In genomic region chr2:124396733-124397132, GRCm38 (mm10) we compare ENCODE assay signal across 26 mouse cellular contexts.
DNase-seq lines count a peak whose midpoint lies in the region; ATAC-seq lines count a peak whose summit lies in the region.
"Had no signal": no experiment of that assay in that cellular context is flagged by ENCODE, and none has a peak within 500 bp of the region (broad histone marks: within the 10 kb centered on the region; RNA-seq: fewer than 3 reads in every experiment).

No protein-coding gene starts in this region.

- no peak overlapping the region for H3K27ac ChIP-seq in intestine, embryonic 16.5 days (ENCODE audit: low read length)
- no peak overlapping the region for H3K27ac ChIP-seq in intestine, embryonic 15.5 days
- H3K27ac ChIP-seq: embryonic facial prominence, embryonic 13.5 days; embryonic facial prominence, embryonic 15.5 days; forebrain, embryonic 10.5 days; forebrain, embryonic 12.5 days had no signal

- no peak overlapping the region for H3K9ac ChIP-seq in intestine, embryonic 16.5 days (ENCODE audit: low read depth, low read length)
- H3K9ac ChIP-seq in intestine, embryonic 15.5 days: no peak overlapping the region
- H3K9ac ChIP-seq: embryonic facial prominence, embryonic 13.5 days; embryonic facial prominence, embryonic 15.5 days; forebrain, embryonic 12.5 days had no signal

- no peak overlapping the region for H3K4me3 ChIP-seq in intestine, embryonic 16.5 days (ENCODE audit: low read length)
- no peak overlapping the region for H3K4me3 ChIP-seq in intestine, embryonic 15.5 days (replicated peaks)
- H3K4me3 ChIP-seq: embryonic facial prominence, embryonic 13.5 days; embryonic facial prominence, embryonic 15.5 days; erythroblast, embryonic 14.5 days; forebrain, embryonic 10.5 days; forebrain, embryonic 12.5 days had no signal

- intact Hi-C loops in left cerebral cortex, postnatal 36 days (cut with DNase I): no loop called here

- peak; percentile 52; the same call in 1 of the 2 replicates for ATAC-seq in intestine, embryonic 16.5 days
- no peak for ATAC-seq in intestine, embryonic 15.5 days
- ATAC-seq in granulocyte monocyte progenitor cell, adult 5-6 weeks (replicated peaks; ENCODE audit: poor library complexity, severe bottlenecking): peak; percentile 96
- ATAC-seq in megakaryocyte, adult 5-6 weeks (ENCODE audit: poor library complexity, severe bottlenecking): peak; percentile 94
- ATAC-seq: activated CD4-positive, CD25-positive, alpha-beta regulatory T cell, adult 4 months; forebrain, embryonic 14.5 days; forebrain, embryonic 16.5 days; Patski had no signal

- H3K4me1 ChIP-seq in intestine, embryonic 16.5 days (ENCODE audit: control insufficient read depth, insufficient read depth, low read length): no peaks in the 10 kb centered on the region
- no peaks in the 10 kb centered on the region for H3K4me1 ChIP-seq in intestine, embryonic 15.5 days (replicated peaks)
- H3K4me1 ChIP-seq: embryonic facial prominence, embryonic 15.5 days; forebrain, embryonic 10.5 days; forebrain, embryonic 12.5 days had no signal

- no peaks in the 10 kb centered on the region for H3K36me3 ChIP-seq in intestine, embryonic 16.5 days (ENCODE audit: control insufficient read depth, insufficient read depth, low read length)
- H3K36me3 ChIP-seq in intestine, embryonic 15.5 days: no peaks in the 10 kb centered on the region
- H3K36me3 ChIP-seq: embryonic facial prominence, embryonic 13.5 days; embryonic facial prominence, embryonic 15.5 days; forebrain, embryonic 10.5 days; forebrain, embryonic 12.5 days had no signal

- no peaks in the 10 kb centered on the region for H3K9me3 ChIP-seq in intestine, embryonic 16.5 days (ENCODE audit: control insufficient read depth, low read length)
- no peaks in the 10 kb centered on the region for H3K9me3 ChIP-seq in intestine, embryonic 15.5 days
- H3K9me3 ChIP-seq: embryonic facial prominence, embryonic 13.5 days; embryonic facial prominence, embryonic 15.5 days; forebrain, embryonic 10.5 days; forebrain, embryonic 12.5 days had no signal

- no peaks in the 10 kb centered on the region for H3K27me3 ChIP-seq in intestine, embryonic 16.5 days (replicated peaks; ENCODE audit: control insufficient read depth, insufficient read depth, low read length)
- H3K27me3 ChIP-seq in intestine, embryonic 15.5 days (replicated peaks): no peaks in the 10 kb centered on the region
- H3K27me3 ChIP-seq: embryonic facial prominence, embryonic 13.5 days; embryonic facial prominence, embryonic 15.5 days; forebrain, embryonic 12.5 days; Patski had no signal

- no peak overlapping the region for H3K4me2 ChIP-seq in intestine, embryonic 16.5 days (ENCODE audit: low read depth, low read length)
- H3K4me2 ChIP-seq in intestine, embryonic 15.5 days (replicated peaks): no peak overlapping the region
- H3K4me2 ChIP-seq: embryonic facial prominence, embryonic 13.5 days; embryonic facial prominence, embryonic 15.5 days; forebrain, embryonic 12.5 days had no signal

- peak; percentile 62 for DNase-seq in 3T3-L1 (ENCODE audit: low read depth, low spot score)
- no peak for DNase-seq in ovary, adult 18-20 months (ENCODE audit: low spot score)
- no peak for DNase-seq in thymus, postnatal 36 days
- no peak for DNase-seq in left cerebral cortex, postnatal 36 days (ENCODE audit: low spot score in 2 of 2)
- DNase-seq: adrenal gland, adult 8-10 months; adrenal gland, postnatal 14 days; adrenal gland, postnatal 36 days; cerebellum, adult 11-12 months; cerebellum, adult 2 months; cerebellum, adult 9-10 months; cerebellum, postnatal 14 days; cerebellum, postnatal 36 days; embryo, embryonic 11 days had no signal

- 74% methylated on average over 4 of the region's 4 CpGs for WGBS in intestine, embryonic 16.5 days
- 84% methylated on average over 4 of the region's 4 CpGs for WGBS in intestine, embryonic 15.5 days
